Mouse (Mus musculus) midbrain, embryonic 14.5 days (tissue): ENCODE measurements around the gene Hsd17b3. TPM values are rescaled to one million over a fixed set of nuclear protein-coding genes. Genes with fewer than 3 reads are reported as not detected.
"Not testable (repeated sequence)": the region's sequence is repeated elsewhere in the genome, so short reads cannot be mapped to it uniquely, and the experiment has no call there.

ENCODE experiments used
- ATAC-seq: fragments of 200-750 bp; cut with Nextera tagmentation; 2 replicates; pipeline ENCODE4 v1.8.0; 2017; ENCODE audit warnings: moderate number of reproducible peaks, moderate library complexity; ENCODE audit not compliant: low FRiP score, low TSS enrichment
- DNase-seq: peaks from one replicate; pipeline ENCODE4 v3.0.0-alpha.2; 2015
- H3K27ac ChIP-seq: fragments of 300-500 bp; sonication (generic); replicated peaks from 2 replicates; pipeline ENCODE4 v1.5.1; 2014; ENCODE audit warnings: mild to moderate bottlenecking, low read depth, low read length, moderate library complexity
- H3K27me3 ChIP-seq: fragments of 300-500 bp; sonication (generic); 2 replicates; pipeline ENCODE4 v1.6.1; 2014; ENCODE audit warnings: low read length, control low read depth, mixed read lengths; ENCODE audit not compliant: control insufficient read depth, insufficient read depth
- H3K36me3 ChIP-seq: fragments of 300-500 bp; sonication (generic); 2 replicates; pipeline ENCODE4 v1.6.1; 2014; ENCODE audit warnings: low read length, control low read depth; ENCODE audit not compliant: control insufficient read depth, insufficient read depth
- H3K4me1 ChIP-seq: fragments of 300-500 bp; sonication (generic); 2 replicates; pipeline ENCODE4 v1.6.1; 2014; ENCODE audit warnings: mild to moderate bottlenecking, antibody characterized with exemption, low read length, control low read depth; ENCODE audit not compliant: control insufficient read depth, insufficient read depth
- H3K4me2 ChIP-seq: fragments of 300-500 bp; sonication (generic); 2 replicates; pipeline ENCODE4 v1.6.1; 2014; ENCODE audit warnings: mild to moderate bottlenecking, low read length, moderate library complexity
- H3K4me3 ChIP-seq: fragments of 300-500 bp; sonication (generic); replicated peaks from 2 replicates; pipeline ENCODE4 v1.5.1; 2014; ENCODE audit warnings: low read depth, low read length
- H3K9ac ChIP-seq: fragments of 300-500 bp; sonication (generic); replicated peaks from 2 replicates; pipeline ENCODE4 v1.6.1; 2014; ENCODE audit warnings: mild to moderate bottlenecking, low read length, moderate library complexity
- H3K9me3 ChIP-seq: fragments of 300-500 bp; sonication (generic); 2 replicates; pipeline ENCODE4 v1.6.1; 2016; ENCODE audit warnings: low read length, control low read depth, mixed read lengths; ENCODE audit not compliant: control insufficient read depth
- WGBS: fragments of 180-500 bp; shearing (Covaris S2); extraction: QIAGEN DNeasy Blood & Tissue Kit; methylation state at CpG from one replicate; pipeline ENCODE4 v1.1.7; 2014; 5-methylcytosine and 5-hydroxymethylcytosine counted together
- polyA plus RNA-seq: library from polyadenylated mRNA; unstranded; fragments of >200 nt; fragmentation: Nextera tagmentation; extraction: Ambion mirVana; gene quantifications from 2 replicates; pipeline ENCODE4 v1.2.1, GENCODE M21; 2014

The Hsd17b3 gene
- polyA plus RNA-seq, 1 experiment from 2014 or later, result not detected

DNA sequence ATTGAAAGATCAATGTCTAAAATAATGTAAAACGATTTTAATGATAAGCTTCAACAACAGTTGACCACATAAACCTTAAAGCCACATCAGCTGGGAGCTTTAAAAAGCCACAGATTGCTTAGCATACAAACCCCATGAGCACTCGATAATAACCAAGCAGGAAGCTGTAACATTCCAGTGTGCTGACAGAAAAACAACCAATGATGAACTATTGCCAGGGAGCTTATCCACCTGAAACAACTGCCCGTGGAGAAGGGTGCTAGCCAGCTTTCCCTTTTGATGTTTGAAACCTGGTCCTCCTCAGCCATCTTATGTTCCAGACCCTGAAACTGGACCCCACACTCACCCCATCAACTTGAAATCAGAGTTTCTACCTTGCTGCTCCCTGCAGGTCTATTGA lies 22.4 kb downstream of the Hsd17b3 start:
- H3K27ac ChIP-seq, result no peak overlapping the region
- H3K4me3 ChIP-seq, result no peak overlapping the region
- H3K4me2 ChIP-seq, result no peak overlapping the region
- ATAC-seq (no peak), DNase-seq (no peak)
- WGBS, result 74% methylated on average over 3 of the region's 3 CpGs
- no peaks in the 10 kb centered on the region for H3K9me3 ChIP-seq
- no peak overlapping the region for H3K9ac ChIP-seq
- no peaks in the 10 kb centered on the region for H3K4me1 ChIP-seq
- H3K36me3 ChIP-seq, result no peaks in the 10 kb centered on the region
- no peaks in the 10 kb centered on the region for H3K27me3 ChIP-seq

DNA sequence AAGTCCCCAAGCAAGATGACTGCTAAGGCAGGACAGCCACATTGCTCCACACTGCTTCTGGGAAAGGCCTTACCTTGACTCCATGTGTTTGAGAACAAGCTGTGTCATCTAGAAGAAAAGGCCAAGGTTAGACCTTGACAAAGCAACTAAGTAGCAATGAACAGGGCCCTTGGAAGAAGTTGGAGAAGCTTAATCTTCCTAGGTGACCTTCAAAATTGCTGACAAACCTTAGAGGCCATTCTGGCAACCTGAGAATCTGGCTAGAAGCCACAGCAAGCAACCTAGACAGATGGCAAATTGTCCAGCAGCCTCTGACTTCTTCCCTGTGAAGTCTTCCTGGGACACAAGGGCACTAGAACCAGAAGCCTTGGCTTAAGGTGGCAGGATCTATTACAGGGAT lies 24.8 kb downstream of the Hsd17b3 start:
- Histone ChIP-seq H3K27me3 (no peaks in the 10 kb centered on the region), H3K4me2 (no peak overlapping the region), H3K27ac (no peak overlapping the region), H3K9me3 (no peaks in the 10 kb centered on the region), H3K36me3 (no peaks in the 10 kb centered on the region), H3K4me3 (no peak overlapping the region), H3K9ac (no peak overlapping the region), H3K4me1 (no peaks in the 10 kb centered on the region)
- ATAC-seq (no peak), DNase-seq (no peak)

DNA sequence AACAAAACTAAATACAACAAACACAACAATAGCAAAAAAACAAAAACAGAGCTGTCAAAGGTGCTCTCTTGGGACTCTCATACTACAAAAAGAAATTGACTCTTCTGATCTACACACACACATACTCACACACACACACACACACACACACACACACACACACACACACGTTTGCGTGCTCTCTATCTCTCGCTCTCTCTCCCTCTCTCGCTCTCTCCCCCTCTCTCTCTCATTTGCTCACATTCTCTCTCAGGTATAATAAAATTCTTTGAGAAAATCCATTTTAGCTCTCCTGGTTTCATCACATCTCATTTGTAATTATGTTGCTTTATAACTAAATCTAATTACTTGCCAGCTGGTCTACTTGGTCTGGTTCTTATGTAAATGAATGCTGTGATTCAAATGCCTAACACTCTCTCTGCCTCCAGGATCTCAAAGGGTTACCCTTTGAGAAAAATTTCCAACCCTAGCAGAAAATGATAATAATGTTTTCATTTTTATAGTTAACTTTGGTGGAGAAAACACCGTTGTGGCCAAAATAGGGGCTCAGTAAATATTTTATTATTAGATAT lies 28.0 kb downstream of the Hsd17b3 start:
- 82% methylated on average over 5 of the region's 5 CpGs for WGBS
- no peaks in the 10 kb centered on the region for H3K4me1 ChIP-seq
- no peak for DNase-seq
- H3K9ac ChIP-seq, result no peak overlapping the region
- no peak overlapping the region for H3K4me3 ChIP-seq
- no peak for ATAC-seq
- no peaks in the 10 kb centered on the region for H3K36me3 ChIP-seq
- no peaks in the 10 kb centered on the region for H3K27me3 ChIP-seq
- no peak overlapping the region for H3K27ac ChIP-seq
- no peaks in the 10 kb centered on the region for H3K9me3 ChIP-seq
- H3K4me2 ChIP-seq, result no peak overlapping the region

DNA sequence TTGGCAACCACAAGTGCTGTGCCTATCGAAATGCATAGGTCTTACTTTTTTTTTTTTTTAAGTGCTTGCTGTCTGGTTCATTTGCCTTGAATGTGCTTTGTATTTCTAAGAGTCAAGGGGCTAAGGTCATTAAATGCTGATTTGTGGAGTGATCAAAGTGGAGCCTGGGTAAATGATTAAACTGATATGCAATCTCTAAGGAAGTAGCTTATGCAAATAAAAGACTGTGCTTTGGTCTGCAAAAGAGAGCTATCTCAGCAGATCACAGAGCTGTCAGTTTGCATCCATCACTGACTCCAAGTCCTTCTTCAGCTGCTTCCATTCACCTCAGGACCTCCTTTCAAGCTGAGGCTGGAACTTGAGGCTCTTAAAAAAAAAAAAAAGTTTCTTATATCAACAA lies 35.1 kb downstream of the Hsd17b3 start:
- WGBS, result 41% methylated on average over 1 of the region's 1 CpGs
- H3K9me3 ChIP-seq, result no peaks in the 10 kb centered on the region

GRCm38 (mm10) chr13:64052281-64052680 lies 36.7 kb downstream of the Hsd17b3 start:
- not testable (repeated sequence) for H3K36me3 ChIP-seq, H3K4me3 ChIP-seq, DNase-seq, H3K4me2 ChIP-seq, H3K9ac ChIP-seq, H3K9me3 ChIP-seq, H3K27me3 ChIP-seq, ATAC-seq, H3K27ac ChIP-seq, H3K4me1 ChIP-seq
- WGBS, result 90% methylated on average over 2 of the region's 2 CpGs

More for the DNA sequence above, 35.1 kb downstream of the Hsd17b3 start:
- H3K4me3 ChIP-seq, result no peak overlapping the region
- no peak for DNase-seq
- no peak overlapping the region for H3K4me2 ChIP-seq
- no peaks in the 10 kb centered on the region for H3K27me3 ChIP-seq
- no peak overlapping the region for H3K9ac ChIP-seq
- no peak for ATAC-seq
- H3K36me3 ChIP-seq, result no peaks in the 10 kb centered on the region
- no peaks in the 10 kb centered on the region for H3K4me1 ChIP-seq
- no peak overlapping the region for H3K27ac ChIP-seq

- Histone ChIP-seq H3K27me3 (no peaks in the 10 kb centered on the region), H3K9me3 (no peaks in the 10 kb centered on the region), H3K27ac (no peak overlapping the region), H3K4me2 (no peak overlapping the region), H3K9ac (no peak overlapping the region), H3K4me1 (no peaks in the 10 kb centered on the region), H3K4me3 (no peak overlapping the region), H3K36me3 (no peaks in the 10 kb centered on the region)
- 60% methylated on average over 4 of the region's 4 CpGs for WGBS
- DNase-seq (peak; percentile 20), ATAC-seq (no peak)
These were observed 38.1 kb downstream of the Hsd17b3 start for GRCm38 (mm10) chr13:64050895-64051294.

- H3K27me3 ChIP-seq, result no peaks in the 10 kb centered on the region
- ATAC-seq (no peak), DNase-seq (no peak)
- no peaks in the 10 kb centered on the region for H3K36me3 ChIP-seq
- no peaks in the 10 kb centered on the region for H3K4me1 ChIP-seq
- no peak overlapping the region for H3K9ac ChIP-seq
- no peak overlapping the region for H3K4me3 ChIP-seq
- H3K4me2 ChIP-seq, result no peak overlapping the region
- no peak overlapping the region for H3K27ac ChIP-seq
- H3K9me3 ChIP-seq, result no peaks in the 10 kb centered on the region
These were observed 39.5 kb downstream of the Hsd17b3 start for GRCm38 (mm10) chr13:64049535-64049934.

- no peaks in the 10 kb centered on the region for H3K4me1 ChIP-seq
- H3K27me3 ChIP-seq, result no peaks in the 10 kb centered on the region
- ATAC-seq, result no peak
- no peak overlapping the region for H3K27ac ChIP-seq
- no peak overlapping the region for H3K4me2 ChIP-seq
- no peak overlapping the region for H3K9ac ChIP-seq
- no peaks in the 10 kb centered on the region for H3K9me3 ChIP-seq
- H3K36me3 ChIP-seq, result no peaks in the 10 kb centered on the region
- DNase-seq, result no peak
- H3K4me3 ChIP-seq, result no peak overlapping the region
- 90% methylated on average over 2 of the region's 2 CpGs for WGBS
These were observed 40.6 kb downstream of the Hsd17b3 start for GRCm38 (mm10) chr13:64048467-64048866.

DNA sequence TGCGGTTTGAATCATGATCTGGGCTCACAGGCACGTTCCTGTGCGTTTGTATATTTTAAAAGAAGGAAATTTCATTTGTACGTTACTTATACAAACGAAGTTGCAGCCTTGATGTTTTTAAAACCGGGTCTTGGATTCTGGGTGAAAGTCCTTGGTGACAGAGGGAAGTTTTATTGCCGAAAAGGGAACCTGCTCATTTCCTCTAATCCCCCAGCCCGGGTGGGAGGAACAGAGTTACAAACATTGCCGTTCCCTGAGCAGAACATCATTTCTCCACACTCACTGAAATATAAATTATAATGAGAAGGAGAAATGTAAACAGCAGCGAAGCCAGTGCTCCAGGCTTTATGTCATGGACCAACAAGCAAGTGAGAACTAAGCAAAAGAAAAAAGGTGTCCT lies 49.1 kb downstream of the Hsd17b3 start:
- no peak overlapping the region for H3K4me2 ChIP-seq
- H3K9ac ChIP-seq, result no peak overlapping the region
- H3K4me1 ChIP-seq, result no peaks in the 10 kb centered on the region
- no peak for DNase-seq
- no peak overlapping the region for H3K27ac ChIP-seq
- H3K27me3 ChIP-seq, result peaks cover 4% of the 10 kb centered on the region; the same call in 1 of the 2 replicates
- H3K9me3 ChIP-seq, result no peaks in the 10 kb centered on the region
- no peak for ATAC-seq
- H3K4me3 ChIP-seq, result no peak overlapping the region
- H3K36me3 ChIP-seq, result no peaks in the 10 kb centered on the region
- WGBS, result 87% methylated on average over 10 of the region's 10 CpGs
